Mouse (Mus musculus): Measurements from ENCODE around the gene Ganc. TPM values are rescaled to one million over a fixed set of nuclear protein-coding genes. Genes with fewer than 3 reads are reported as not detected.
A peak's percentile ranks its signal among the peaks of the same experiment; 100 is the strongest.

Ganc gene
- total RNA-seq, 2 experiments from 2014 or later: 16.9 to 20.1 TPM

GRCm38 (mm10) chr2:120499971-120500471 lies 96.3 kb downstream of the Ganc start:
- peak; percentile 45 for ATAC-seq (replicated peaks; ENCODE audit: poor library complexity, severe bottlenecking)

DNA sequence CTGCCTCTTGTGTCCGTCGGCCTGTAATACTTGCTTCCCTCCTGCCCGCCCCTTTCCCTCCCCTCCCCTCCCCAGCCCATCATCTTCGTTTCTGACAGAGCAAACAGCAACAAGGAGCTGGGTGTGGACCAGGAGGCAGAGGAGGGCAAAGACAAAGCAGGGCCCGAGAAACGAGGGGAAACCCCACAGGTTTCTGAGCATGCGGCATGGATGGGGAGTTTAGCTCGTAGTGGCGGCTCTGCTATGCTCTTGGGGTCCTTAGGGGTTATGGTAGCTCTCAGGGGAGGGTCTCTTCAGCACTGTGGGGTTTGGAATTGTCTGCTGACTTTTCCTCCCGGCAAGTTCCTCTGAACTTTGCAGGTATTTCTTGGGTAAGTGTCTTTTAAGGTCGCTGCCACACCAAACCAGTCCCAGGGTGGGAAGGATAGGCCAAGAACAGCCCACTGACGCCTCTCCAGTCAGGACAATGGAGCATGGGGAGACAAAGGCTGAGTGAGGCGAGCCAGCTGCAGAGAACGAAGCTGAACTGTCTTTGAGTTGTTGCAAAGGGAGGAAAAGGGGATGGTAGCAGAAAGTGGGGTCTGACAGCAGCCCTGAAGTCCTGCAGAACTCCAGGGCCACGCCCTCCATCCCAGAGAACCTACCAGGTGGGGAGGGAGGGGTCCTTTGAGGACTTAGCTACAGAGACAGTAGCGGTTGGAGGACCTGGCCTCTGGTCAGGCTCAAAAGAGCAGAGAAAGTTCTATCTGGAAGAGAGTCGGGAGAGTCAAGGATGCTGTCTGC lies 97.6 kb downstream of the Ganc start:
- no peak for ATAC-seq (replicated peaks; ENCODE audit: poor library complexity, severe bottlenecking)

DNA sequence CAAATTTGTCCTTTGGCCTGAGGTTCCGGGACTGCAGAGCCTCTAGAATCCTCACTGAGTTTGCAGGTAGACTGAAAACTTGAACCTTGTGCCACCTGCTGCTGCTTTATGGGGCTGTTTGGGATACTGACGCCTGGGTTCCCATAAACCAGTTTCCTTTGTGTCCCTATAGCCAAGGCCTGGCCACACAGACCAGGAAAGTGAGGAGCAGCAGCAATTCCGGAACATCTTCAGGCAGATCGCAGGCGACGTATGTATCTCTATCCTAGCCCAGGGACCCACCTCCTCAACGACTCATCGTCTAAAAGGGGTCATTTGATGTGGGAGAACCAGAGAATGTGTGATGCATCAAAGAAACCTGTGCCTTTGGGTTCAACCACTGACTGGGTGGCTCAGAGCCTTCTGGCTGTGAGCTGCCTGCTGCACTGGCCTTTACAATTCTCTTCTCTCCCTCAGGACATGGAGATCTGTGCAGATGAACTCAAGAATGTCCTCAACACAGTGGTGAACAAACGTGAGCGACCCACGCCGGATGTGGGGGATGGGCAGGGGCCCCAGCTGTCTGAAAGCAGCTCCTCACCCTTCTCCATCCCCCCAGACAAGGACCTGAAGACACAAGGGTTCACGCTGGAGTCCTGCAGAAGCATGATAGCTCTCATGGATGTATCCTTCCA lies 98.4 kb downstream of the Ganc start:
- ATAC-seq (replicated peaks; ENCODE audit: poor library complexity, severe bottlenecking): no peak

- no peak for ATAC-seq (replicated peaks; ENCODE audit: poor library complexity, severe bottlenecking)
Observed at GRCm38 (mm10) chr2:120502605-120502990, 98.9 kb downstream of the Ganc start.

DNA sequence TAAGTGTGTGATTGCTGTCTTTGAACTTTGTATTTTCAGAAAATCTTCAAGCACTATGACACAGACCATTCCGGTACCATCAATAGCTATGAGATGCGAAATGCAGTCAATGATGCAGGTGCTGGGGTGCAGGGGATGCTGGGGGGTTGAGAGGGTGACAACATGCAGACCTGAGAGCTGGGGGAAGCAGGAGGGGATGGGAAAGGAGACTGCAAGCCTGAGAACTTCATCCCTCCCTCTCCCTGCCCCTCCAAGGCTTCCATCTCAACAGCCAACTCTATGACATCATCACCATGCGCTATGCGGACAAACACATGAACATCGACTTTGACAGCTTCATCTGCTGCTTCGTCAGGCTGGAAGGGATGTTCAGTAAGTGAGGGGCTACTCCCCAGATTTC lies 99.4 kb downstream of the Ganc start:
- no peak for ATAC-seq (replicated peaks; ENCODE audit: poor library complexity, severe bottlenecking)

GRCm38 (mm10) chr2:120503992-120504391 lies 100.3 kb downstream of the Ganc start:
- no peak for ATAC-seq (replicated peaks; ENCODE audit: poor library complexity, severe bottlenecking)

Other genes with a start within 250 kb of the Ganc start
- 27.0 and 33.4 TPM in 2 replicates for gene Ehd4, start 249.3 kb upstream of the Ganc start, total RNA-seq (2014; fragmentation: Nextera tagmentation)
- 29.4 and 30.3 TPM in 2 replicates for gene Ehd4, start 249.3 kb upstream of the Ganc start, total RNA-seq (2017)
- gene Pla2g4e, start 158.6 kb upstream of the Ganc start, total RNA-seq (2014; fragmentation: Nextera tagmentation): not detected in 2 replicates
- not detected in 2 replicates for gene Pla2g4e, start 158.6 kb upstream of the Ganc start, total RNA-seq (2017)
- not detected in 2 replicates for gene Pla2g4d, start 114.7 kb upstream of the Ganc start, total RNA-seq (2014; fragmentation: Nextera tagmentation)
- not detected in 2 replicates for gene Pla2g4d, start 114.7 kb upstream of the Ganc start, total RNA-seq (2017)
- gene Pla2g4f, start 89.7 kb upstream of the Ganc start, total RNA-seq (2014; fragmentation: Nextera tagmentation): not detected in 2 replicates
- gene Pla2g4f, start 89.7 kb upstream of the Ganc start, total RNA-seq (2017): not detected in 2 replicates
- gene Vps39, start 50.8 kb upstream of the Ganc start, total RNA-seq (2014; fragmentation: Nextera tagmentation): 30.1 and 55.0 TPM in 2 replicates
- 37.1 and 39.2 TPM in 2 replicates for gene Vps39, start 50.8 kb upstream of the Ganc start, total RNA-seq (2017)
- gene Tmem87a, start 217 bp downstream of the Ganc start, total RNA-seq (2014; fragmentation: Nextera tagmentation): 24.8 and 27.8 TPM in 2 replicates
- 52.1 and 74.8 TPM in 2 replicates for gene Tmem87a, start 217 bp downstream of the Ganc start, total RNA-seq (2017)
- gene Capn3, start 52.1 kb downstream of the Ganc start, total RNA-seq (2014; fragmentation: Nextera tagmentation): 1.4 TPM in 1 of 2 replicates, not detected in the other
- gene Capn3, start 52.1 kb downstream of the Ganc start, total RNA-seq (2017): 1.4 and 1.6 TPM in 2 replicates
- 110 and 113 TPM in 2 replicates for gene Zfp106, start 159.9 kb downstream of the Ganc start, total RNA-seq (2014; fragmentation: Nextera tagmentation)
- 139 and 142 TPM in 2 replicates for gene Zfp106, start 159.9 kb downstream of the Ganc start, total RNA-seq (2017)
- 51.2 and 56.5 TPM in 2 replicates for gene Snap23, start 163.8 kb downstream of the Ganc start, total RNA-seq (2014; fragmentation: Nextera tagmentation)
- gene Snap23, start 163.8 kb downstream of the Ganc start, total RNA-seq (2017): 92.1 and 119 TPM in 2 replicates
- gene Haus2, start 205.5 kb downstream of the Ganc start, total RNA-seq (2014; fragmentation: Nextera tagmentation): 20.4 and 22.0 TPM in 2 replicates
- gene Haus2, start 205.5 kb downstream of the Ganc start, total RNA-seq (2017): 17.9 and 20.8 TPM in 2 replicates
- 7.3 and 12.1 TPM in 2 replicates for gene Lrrc57, start 205.6 kb downstream of the Ganc start, total RNA-seq (2014; fragmentation: Nextera tagmentation)
- gene Lrrc57, start 205.6 kb downstream of the Ganc start, total RNA-seq (2017): 18.9 and 20.5 TPM in 2 replicates
- 3.5 and 10.7 TPM in 2 replicates for gene Stard9, start 225.2 kb downstream of the Ganc start, total RNA-seq (2014; fragmentation: Nextera tagmentation)
- 0.62 and 1.1 TPM in 2 replicates for gene Stard9, start 225.2 kb downstream of the Ganc start, total RNA-seq (2017)

Data from granulocyte monocyte progenitor cell, adult 5-6 weeks (primary cell).